Mouse (Mus musculus) lung, postnatal 10 days (tissue): Measurements from ENCODE around the gene Gtf3c5.

ENCODE experiments used
- DNase-seq: peaks from one replicate; pipeline ENCODE4 v3.0.0; 2021

Gene Gtf3c5

GRCm38 (mm10) chr2:28606601-28607340 is 23.2 kb upstream of the Gtf3c5 start:
- DNase-seq = no peak

- no peak for DNase-seq
These were observed 22.4 kb upstream of the Gtf3c5 start for GRCm38 (mm10) chr2:28605789-28606541.

- no peak for DNase-seq
These were observed 20.0 kb upstream of the Gtf3c5 start for GRCm38 (mm10) chr2:28603542-28603941.

- DNase-seq = no peak
These were observed 18.4 kb upstream of the Gtf3c5 start for GRCm38 (mm10) chr2:28601720-28602590.

GRCm38 (mm10) chr2:28599569-28599900 is 16.0 kb upstream of the Gtf3c5 start:
- no peak for DNase-seq

- no peak for DNase-seq
These were observed 15.4 kb upstream of the Gtf3c5 start for GRCm38 (mm10) chr2:28598692-28599568.

GRCm38 (mm10) chr2:28597733-28598547 is 14.4 kb upstream of the Gtf3c5 start:
- no peak for DNase-seq

- DNase-seq = no peak
These were observed 13.4 kb upstream of the Gtf3c5 start for GRCm38 (mm10) chr2:28596998-28597397.

GRCm38 (mm10) chr2:28596021-28596420 is 12.5 kb upstream of the Gtf3c5 start:
- DNase-seq = no peak

- DNase-seq = peak; percentile 76
These were observed 9.3 kb upstream of the Gtf3c5 start for GRCm38 (mm10) chr2:28592809-28593208.

- DNase-seq = no peak
These were observed 7.9 kb upstream of the Gtf3c5 start for GRCm38 (mm10) chr2:28591479-28591878.

GRCm38 (mm10) chr2:28588574-28588973 is 5.0 kb upstream of the Gtf3c5 start:
- no peak for DNase-seq

GRCm38 (mm10) chr2:28585730-28586129 is 2.2 kb upstream of the Gtf3c5 start:
- no peak for DNase-seq

- DNase-seq = peak; percentile 86
These were observed 1.6 kb upstream of the Gtf3c5 start for GRCm38 (mm10) chr2:28585043-28585571.

- peak; percentile 93 for DNase-seq
These were observed 751 bp downstream of the Gtf3c5 start for GRCm38 (mm10) chr2:28582647-28583353.

GRCm38 (mm10) chr2:28578003-28578402 is 5.5 kb downstream of the Gtf3c5 start:
- DNase-seq = peak; percentile 45

- DNase-seq = peak; percentile 71
These were observed 6.7 kb downstream of the Gtf3c5 start for GRCm38 (mm10) chr2:28576815-28577214.

GRCm38 (mm10) chr2:28575341-28575740 is 8.2 kb downstream of the Gtf3c5 start:
- DNase-seq = no peak

GRCm38 (mm10) chr2:28569903-28570302 is 13.6 kb downstream of the Gtf3c5 start:
- DNase-seq = peak; percentile 54

- peak; percentile 32 for DNase-seq
These were observed 17.0 kb downstream of the Gtf3c5 start for GRCm38 (mm10) chr2:28566545-28566944.

GRCm38 (mm10) chr2:28564380-28564779 is 19.2 kb downstream of the Gtf3c5 start:
- DNase-seq = no peak
